Mouse (Mus musculus) adrenal gland, postnatal 36 days (tissue): ENCODE measurements around the gene Clec4e. TPM values are rescaled to one million over a fixed set of nuclear protein-coding genes. Genes with fewer than 3 reads are reported as not detected.
"Not testable (repeated sequence)": the region's sequence is repeated elsewhere in the genome, so short reads cannot be mapped to it uniquely, and the experiment has no call there.

Experiments used
- DNase-seq, 2 experiments: peaks; one replicate each; pipeline ENCODE4 v3.0.0; 2021; ENCODE audit warnings: mixed read lengths in 1 of 2
- long read RNA-seq, 2 experiments: library from polyadenylated mRNA; stranded (forward); transcript quantifications; one replicate each; pipeline ENCODE4 v2.0.0; 2021; ENCODE audit warnings: borderline sequencing depth in 2 of 2
- total RNA-seq, 2 experiments: library from RNA; stranded (reverse); gene quantifications; 2 replicates each; pipeline ENCODE4 v1.2.3; 2021

Gene Clec4e
- under 1 TPM in 1 of 2 experiments, not detected in 1; 0.23 TPM for total RNA-seq
- long read RNA-seq, experiment 1: 0 reads
- long read RNA-seq, experiment 2: 0 reads

DNA sequence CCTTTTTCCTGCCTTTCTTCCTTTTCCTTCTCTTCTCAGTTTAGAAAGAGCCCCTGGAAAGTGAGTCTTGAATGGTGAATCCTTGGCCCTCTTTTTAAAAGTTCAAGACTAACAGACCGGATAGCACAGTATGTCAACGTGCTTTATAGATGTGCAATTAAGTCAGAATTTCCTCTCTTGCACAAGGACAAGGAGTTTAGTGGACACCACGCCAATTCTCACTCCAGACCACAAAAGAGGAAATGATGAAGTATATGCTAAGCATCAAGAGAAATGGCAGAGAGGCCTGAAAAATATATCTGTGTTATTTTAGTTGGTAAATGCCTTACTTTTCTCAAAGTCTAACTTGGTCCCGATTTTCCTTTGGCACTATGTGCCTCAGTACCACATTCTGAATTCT is at the start of gene Clec4e:
Gene Clec4e (minus strand): TSS at position 118 of the 400 bp plus-strand sequence.
- DNase-seq: no peak

DNA sequence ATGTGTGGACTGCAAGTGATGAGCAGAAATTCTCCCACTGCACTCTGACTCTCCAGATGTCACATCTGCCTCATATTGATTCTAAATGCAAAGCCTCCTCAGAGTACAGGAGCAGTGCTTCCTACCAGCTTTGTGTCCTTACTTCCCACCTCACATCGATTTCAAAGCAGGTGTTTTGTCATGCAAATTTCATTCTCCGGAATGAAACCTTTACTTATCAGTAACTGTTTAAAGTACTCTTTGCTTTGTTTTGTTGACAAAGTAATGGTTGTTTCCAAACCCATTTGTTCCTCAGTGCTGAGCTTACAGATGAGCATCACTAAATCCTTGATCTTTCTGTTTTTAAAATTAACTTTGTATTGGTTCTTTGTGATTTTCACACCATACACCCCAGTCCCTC is 42.8 kb upstream of the Clec4e start:
- no peak for DNase-seq

DNA sequence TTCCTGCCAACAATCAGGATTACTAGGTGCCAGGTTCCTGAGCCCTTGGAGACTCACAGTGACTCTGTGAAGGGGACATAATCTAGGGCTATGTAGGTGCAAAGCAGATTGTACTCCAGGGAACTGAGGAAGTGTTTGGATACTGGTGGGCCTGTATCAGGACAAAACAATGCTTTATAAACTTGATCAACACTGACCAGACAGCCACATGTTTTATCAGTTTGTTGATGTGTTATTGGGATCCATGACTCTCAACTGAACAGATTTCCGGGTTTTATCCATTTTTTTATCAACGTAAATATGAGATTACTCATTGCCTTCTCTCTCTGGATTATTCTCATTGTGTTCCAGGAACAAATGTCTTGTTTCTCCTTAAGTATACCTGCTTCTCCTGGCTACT is 18.4 kb upstream of the Clec4e start, which contains the start of gene Vmn2r19:
Gene Vmn2r19 (plus strand): TSS at position 301 of the 400 bp plus-strand sequence.
- no peak for DNase-seq

DNA sequence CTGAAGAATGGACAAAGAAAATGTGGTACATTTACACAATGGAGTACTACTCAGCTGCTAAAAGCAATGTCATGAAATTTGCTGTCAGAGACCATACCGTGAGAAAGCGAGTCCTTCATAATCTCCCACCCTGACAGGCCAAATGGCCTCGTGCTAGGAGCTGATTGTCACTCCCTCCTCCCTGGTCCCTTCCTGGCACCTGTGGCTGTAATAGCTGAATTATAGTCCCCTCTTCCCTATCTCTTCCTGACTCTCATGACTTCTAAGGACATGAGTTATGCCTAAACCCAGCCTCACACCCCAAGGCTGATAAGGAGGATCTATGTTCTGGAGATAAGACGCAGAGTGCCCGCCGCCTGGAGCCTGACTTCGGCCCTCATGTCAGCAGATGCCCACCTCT is 16.6 kb upstream of the Clec4e start:
- not testable (repeated sequence) for DNase-seq

GRCm38 (mm10) chr6:123296687-123297086 is 7.0 kb upstream of the Clec4e start:
- no peak for DNase-seq

DNA sequence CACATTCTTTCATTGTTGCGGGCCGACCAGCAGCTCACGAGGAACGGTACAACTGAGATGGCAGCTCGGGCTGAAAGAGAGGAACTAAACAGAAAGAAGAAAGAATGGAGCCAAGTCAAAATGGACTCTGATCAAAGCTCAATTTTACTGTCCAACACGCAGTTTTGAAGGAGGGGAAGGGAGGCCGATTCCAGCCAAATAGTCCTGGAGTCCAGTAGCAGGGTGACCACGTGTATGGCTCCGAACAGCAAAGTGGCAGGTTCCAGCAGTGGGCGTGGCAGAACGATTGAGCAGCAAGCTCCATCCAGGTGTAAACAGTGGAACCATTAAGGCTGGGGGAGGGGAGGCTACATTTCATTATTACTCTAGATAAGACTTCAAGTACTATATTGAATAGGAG is 3.8 kb upstream of the Clec4e start:
- DNase-seq: not testable (repeated sequence)

- no peak for DNase-seq
These were observed 3.2 kb upstream of the Clec4e start for GRCm38 (mm10) chr6:123292751-123293400.

- no peak for DNase-seq
These were observed 739 bp downstream of the Clec4e start for GRCm38 (mm10) chr6:123288931-123289330.

GRCm38 (mm10) chr6:123286311-123286710 is 3.4 kb downstream of the Clec4e start:
- DNase-seq: no peak

DNA sequence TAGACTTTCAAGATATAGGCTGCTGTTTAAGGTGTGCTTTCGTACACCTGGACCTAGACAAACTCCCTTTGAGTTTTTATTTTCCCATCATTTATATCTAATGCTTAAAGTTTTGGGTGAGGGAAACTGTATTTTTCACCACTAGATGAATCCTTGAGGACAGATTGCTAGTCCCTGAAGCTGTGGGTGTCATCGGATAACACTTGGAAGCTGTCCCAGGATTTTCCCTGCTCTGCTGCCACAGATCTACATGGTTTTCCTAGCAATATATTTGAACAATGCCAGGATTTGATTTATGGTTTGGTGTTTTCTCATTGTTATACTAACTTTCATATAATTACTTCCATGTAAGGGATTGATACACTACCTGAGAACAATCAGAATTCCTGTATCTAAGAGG is 10.2 kb downstream of the Clec4e start:
- DNase-seq: no peak

GRCm38 (mm10) chr6:123266945-123267344 is 22.7 kb downstream of the Clec4e start:
- DNase-seq: no peak

GRCm38 (mm10) chr6:123265809-123266208 is 23.9 kb downstream of the Clec4e start:
- no peak for DNase-seq

- DNase-seq: no peak
These were observed 25.5 kb downstream of the Clec4e start for GRCm38 (mm10) chr6:123264194-123264593.

GRCm38 (mm10) chr6:123261555-123262161 is 28.0 kb downstream of the Clec4e start, which contains the start of gene Clec4d:
Clec4d (plus strand) TSS chr6:123262111.
- no peak for DNase-seq

DNA sequence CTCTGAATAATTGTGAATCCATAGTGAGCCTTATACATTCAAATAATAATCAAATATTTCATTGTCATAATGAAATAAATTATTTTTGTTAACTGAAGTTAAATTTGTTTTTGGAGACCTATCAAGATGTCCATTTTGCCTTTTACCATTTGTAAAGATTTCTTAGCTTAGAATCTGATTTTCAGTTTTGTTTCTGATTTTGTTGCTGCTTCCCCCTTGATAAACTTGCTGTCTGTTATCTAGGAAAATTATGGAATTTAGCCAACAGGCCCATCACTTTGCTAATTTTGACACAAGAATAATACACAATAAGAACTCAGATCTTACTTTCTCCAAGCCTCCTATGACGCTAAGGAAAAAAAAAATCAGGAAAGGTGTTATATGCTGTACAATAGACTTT is 28.8 kb downstream of the Clec4e start:
- DNase-seq: no peak

- DNase-seq: no peak
These were observed 29.6 kb downstream of the Clec4e start for GRCm38 (mm10) chr6:123259889-123260603.

DNA sequence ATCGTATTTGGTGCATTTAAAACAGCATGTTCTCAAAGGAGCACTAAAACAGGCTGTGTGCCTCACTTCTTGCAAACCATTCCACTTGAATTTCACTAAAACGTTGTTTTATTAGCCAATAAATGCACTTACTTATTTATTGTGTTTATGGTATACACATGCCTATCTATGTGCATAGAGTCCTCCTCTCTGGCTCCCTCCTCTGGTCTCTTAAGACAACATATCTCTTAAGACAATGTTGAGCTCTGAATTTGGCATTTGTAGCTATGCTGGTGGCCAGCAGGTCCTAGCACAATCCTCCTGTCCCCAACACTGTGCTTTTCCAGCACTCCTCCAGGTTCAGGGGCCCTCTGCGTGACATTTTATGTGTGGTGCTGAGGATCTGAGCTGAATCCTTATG is 30.7 kb downstream of the Clec4e start:
- DNase-seq: no peak

DNA sequence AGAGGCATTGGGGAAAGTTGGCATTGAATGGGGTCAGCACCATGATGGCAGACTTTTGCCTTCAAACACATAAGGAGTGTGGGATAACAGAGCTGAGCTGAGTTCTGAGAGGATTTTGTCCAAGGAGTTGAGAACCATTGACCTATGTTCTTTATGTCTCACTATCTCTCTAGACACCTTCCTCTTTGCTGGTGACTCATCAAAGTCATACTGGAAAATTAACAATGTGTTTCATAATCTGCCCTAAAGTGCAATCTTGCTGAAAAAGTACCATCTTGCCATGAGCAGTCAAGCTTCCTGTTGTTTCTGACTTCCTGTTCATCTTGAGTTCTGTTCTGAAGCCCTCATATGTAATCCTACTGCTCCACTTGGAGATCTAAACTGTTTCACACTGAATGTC is 36.9 kb downstream of the Clec4e start:
- DNase-seq: no peak

DNA sequence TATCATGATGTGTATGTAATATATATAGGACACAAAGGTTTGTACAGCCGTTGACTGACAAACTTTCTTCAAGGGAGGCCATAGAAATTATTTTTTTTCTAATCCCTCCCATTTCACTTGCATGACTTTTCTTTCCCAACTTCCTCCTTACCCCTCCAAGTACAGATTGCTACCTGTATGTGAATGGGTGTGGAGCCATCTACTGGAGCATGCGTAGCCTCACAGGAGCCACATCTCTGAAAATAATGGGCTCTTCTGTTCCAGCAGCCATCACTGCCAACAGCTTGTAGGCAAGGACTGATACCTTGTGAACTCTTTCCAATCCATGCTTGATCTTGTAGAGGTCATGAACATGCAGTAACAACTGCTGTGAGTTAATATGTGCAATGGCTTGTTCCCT is 40.8 kb downstream of the Clec4e start:
- DNase-seq: not testable (repeated sequence)

GRCm38 (mm10) chr6:123244201-123244600 is 45.5 kb downstream of the Clec4e start:
- DNase-seq: no peak

DNA sequence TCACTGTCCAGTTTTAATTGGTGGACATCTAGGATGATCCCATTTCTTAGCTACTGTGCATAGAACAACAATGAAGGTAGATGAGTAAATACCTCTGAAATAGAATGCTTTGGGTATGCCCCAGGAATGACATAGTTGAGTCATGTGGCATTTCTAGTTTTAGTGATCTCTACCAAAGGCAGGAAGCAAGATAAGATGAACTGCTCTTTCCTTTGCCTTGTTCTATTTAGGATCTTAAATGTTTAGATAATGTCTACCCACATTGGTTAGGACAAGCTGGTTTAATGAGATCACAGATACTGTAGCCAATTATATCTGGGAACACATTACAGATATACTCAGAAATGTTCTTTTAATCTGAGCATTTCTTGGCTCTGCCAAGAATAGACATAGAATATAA is 52.1 kb downstream of the Clec4e start:
- DNase-seq: no peak
